Mouse (Mus musculus): ENCODE results near the gene Abhd6.
A peak's percentile ranks its signal among the peaks of the same experiment; 100 is the strongest.
"Not testable (repeated sequence)": the region's sequence is repeated elsewhere in the genome, so short reads cannot be mapped to it uniquely, and the experiment has no call there.

Gene Abhd6

DNA sequence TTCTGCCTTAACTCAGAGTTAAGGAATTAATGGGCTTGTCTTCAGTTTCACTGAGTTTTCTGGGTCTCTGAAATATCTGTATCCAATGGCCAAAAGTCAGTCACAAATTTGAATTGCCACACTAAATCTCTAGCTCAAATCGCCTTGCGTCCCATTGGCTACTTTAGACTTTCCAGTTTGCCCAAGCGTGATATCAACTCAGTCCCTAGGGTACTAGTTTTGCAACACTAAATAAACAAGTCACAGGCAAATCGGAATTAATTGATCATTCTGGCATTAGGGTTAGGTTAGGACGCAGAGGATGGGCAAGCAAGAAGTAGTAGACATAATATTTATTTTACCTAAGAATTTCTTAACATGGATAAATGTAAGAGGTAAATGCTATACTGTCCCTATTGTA is 2.5 kb upstream of the Abhd6 start:
- DNase-seq: no peak

- DNase-seq: no peak
These were observed 1.6 kb upstream of the Abhd6 start for GRCm38 (mm10) chr14:8000831-8001685.

GRCm38 (mm10) chr14:8003093-8003670 is 480 bp downstream of the Abhd6 start:
- DNase-seq: peak in 1 of 2 experiments; percentile 48

DNA sequence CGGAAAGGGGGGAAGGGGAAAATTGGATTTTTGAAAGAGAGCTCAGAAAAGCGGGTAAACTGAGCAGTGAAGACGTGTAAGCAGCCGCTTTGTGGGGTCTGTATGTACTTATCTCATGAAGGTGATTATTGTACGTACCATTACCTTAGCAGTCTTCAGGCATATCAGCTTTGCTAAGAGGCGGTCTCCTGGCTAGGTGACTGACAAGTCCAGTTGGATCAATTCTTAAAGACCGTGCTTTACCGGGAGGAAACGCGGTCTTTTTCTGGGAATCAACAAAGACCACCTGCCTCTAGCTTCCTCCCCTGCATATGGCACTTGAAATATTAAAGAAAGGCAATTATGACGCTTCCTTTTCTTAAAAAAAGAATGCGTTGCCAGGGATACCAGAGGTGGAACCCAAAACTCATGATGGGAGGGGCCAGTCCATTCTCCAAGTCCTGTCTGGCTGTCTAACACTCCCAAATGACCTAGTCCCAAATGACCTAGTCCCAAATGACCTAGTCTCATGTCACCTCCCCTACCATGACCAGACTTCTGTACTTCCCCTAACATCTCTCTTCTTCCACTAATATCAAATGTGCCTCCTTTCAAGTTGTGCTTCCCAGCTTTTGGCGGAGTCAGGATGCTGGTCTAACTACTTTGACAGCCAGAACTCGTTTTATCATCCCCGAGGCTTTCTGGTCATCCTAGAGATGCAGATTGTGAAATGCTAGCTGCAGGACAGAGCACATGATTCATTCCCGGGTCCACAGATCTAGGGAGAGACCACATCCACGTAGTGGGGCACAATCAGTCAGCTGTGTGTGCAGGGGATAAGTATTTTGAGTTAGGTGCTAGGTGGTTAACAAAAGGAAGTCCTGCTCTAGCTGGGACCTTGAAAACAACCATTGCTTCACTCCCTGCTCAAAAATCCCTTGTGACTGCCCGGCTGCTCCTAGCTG is 1.3 kb downstream of the Abhd6 start:
- DNase-seq: no peak

DNA sequence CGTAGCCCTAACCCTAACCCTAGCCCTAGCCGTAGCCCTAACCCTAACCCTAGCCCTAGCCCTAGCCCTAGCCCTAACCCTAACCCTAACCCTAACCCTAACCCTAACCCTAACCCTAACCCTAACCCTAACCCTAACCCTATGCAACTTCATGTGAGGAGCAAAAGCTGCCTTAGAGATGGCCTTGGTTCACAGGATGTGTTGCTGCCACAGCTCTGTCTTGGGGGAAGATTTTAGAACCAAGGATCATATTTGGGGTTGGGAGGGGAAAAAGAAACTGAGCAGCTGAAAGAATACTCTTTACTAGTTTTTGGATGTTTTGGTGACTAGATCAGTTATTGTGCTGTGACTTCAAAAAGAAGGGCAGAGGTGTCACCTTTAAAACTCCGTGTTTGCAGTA is 3.4 kb downstream of the Abhd6 start:
- not testable (repeated sequence) for DNase-seq

- DNase-seq: no peak
These were observed 4.4 kb downstream of the Abhd6 start for GRCm38 (mm10) chr14:8007084-8007483.

DNA sequence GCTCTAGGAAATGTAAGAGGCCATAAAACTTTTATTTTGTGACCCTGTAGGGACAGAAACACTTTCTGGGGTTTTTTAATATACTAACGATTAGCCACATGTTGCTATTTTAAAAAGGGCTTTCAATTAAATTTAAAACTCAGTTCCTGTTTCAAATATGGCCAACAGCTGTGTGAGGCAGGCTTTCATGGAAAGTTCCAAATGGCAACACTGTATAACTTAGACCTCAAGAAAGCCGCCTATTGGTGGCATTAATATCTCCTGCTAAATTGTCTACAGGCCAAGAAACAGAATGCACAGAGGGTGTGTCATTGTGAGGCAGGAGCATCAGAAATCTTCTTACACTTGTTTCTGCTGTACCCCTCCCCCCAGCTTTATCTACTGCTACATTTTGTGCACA is 4.8 kb downstream of the Abhd6 start:
- DNase-seq: no peak

- DNase-seq: no peak
These were observed 5.2 kb downstream of the Abhd6 start for GRCm38 (mm10) chr14:8007923-8008322.

DNA sequence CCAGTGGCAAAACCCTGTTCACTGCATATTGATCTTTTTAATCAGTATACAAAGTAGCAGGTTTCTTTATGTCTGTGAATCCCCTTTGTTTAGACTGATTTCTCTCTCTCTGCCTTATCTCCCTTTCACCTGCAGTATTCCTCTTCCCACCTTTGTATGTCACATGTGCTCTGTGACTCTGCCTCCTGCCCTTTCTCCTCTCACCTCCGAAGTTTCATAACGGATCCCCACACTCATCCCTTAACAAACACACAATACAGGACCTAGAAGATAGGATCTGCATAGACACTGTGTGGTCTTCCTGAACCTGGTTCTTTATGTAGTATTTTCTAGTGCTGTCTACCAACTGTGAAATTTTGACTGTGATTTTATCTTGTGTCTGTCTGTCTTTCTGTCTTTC is 8.6 kb downstream of the Abhd6 start:
- DNase-seq: no peak

DNA sequence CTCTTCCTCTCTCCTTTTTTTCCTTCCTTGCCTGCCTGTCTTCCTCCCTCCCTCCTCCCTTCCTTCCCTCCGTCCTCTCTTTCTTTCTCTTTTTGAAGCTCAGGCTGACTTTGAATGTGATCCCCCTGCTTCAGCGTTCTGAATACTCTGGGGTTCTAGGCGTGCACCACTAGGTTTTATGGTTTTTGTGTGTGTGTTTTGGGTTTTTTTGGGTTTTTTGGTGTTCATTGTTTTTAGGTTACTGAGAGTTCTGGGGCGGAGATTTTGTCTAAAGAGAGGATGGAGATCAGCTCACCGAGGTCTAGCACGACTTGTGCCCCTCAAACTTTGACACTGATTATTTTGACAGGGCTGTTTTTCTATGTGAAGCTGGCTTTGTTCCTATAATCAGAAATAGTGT is 9.2 kb downstream of the Abhd6 start:
- DNase-seq: no peak

- DNase-seq: no peak
These were observed 13.1 kb downstream of the Abhd6 start for GRCm38 (mm10) chr14:8015756-8016155.

DNA sequence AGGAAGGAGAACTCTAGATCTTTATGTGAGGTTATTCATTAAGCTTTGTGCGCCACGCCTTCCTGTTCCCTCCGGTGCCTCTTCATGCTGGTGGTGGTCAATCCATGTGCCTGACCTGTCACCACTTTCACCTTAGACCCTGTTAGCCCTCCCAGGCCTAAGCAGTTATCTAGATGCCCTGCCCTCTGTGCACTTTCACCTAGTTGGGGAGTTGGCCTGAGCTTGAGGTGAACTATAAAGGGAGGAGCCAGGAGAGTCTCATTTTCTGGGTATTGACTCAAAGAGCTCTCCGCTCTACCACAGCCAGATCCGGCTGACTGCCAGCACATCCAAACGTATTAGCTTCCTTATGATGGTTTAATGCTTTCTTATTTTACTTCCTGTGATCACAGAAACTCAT is 13.6 kb downstream of the Abhd6 start:
- peak; percentile 45 to 64 for DNase-seq

DNA sequence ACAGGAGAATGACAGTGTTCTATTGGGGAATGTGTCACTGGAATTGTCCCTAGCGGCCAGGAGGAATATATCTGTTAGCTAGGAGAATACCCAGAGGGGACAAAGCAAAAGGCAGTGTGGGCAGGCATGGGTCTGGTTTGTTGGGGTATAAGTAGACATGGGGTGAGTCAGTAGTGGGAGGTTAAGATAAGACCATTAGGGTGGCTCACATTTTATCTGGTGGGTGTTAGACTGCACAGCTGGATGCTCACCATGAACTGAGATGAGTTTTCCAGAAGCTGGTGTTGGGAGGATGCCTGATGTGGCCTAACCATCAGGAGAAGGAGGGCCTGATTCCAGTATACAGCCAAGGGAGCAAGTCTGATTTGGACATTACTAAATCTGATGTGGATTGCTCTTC is 14.2 kb downstream of the Abhd6 start:
- DNase-seq: no peak

- no peak for DNase-seq
These were observed 17.3 kb downstream of the Abhd6 start for GRCm38 (mm10) chr14:8020011-8020410.

DNA sequence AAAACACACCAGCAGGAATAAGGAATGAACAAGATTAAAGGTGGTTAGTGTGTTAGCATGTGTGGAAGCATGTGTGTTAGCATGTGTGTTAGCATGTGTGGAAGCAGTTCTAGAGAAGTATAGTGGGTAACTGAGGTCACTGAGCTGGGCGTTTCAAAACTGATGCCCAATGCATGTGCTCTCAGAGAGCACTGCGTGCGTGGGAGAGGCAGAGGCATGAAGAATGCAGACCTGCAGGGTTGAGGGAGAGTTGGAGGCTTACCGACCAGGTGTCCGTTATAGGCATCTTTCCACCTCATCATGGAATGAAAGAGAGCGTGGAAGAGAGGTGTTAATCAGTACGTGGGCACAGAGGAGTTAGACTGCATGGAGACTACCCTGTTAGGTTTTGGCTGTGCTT is 17.8 kb downstream of the Abhd6 start:
- DNase-seq: no peak

GRCm38 (mm10) chr14:8024469-8024868 is 21.8 kb downstream of the Abhd6 start:
- no peak for DNase-seq

- DNase-seq: no peak
These were observed 22.2 kb downstream of the Abhd6 start for GRCm38 (mm10) chr14:8024936-8025335.

DNA sequence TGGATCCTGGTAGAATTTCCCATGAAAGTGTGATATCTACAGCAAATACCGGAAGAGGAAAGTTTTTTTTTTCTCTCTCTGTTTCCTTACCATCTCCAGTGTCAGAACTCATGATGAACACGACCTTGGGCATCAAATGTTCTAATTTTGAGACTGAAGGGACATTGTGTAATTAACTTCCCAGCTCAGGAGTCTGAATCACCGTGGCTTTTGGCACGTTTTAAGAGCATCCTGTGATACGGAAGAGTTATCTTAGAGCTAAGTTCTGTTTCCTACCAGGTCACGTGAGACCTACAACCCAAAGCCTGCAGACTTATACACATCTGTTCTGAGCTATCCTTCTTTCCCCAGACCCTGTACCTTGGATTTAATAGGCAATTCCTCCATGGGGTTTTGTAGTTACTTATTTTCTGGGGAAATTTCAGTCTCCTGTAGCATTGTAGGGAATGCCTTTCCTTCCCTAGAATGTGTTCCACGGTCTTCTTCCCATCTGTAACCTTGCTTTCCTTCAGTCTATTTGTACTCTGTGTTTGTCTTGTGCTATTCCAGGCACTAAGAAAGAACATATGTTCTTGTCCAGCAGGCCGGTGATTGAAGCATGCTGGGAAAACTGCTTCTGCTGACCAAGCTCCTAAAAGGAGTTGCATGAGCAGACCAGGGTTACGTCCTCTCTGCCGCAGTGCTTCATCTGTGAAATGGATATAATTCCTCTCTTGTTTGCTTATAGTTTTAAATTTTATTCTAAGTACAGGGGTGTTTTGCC is 24.2 kb downstream of the Abhd6 start:
- DNase-seq: no peak

GRCm38 (mm10) chr14:8028086-8028485 is 25.4 kb downstream of the Abhd6 start:
- DNase-seq: no peak

- no peak for DNase-seq
These were observed 27.1 kb downstream of the Abhd6 start for GRCm38 (mm10) chr14:8029752-8030151.

DNA sequence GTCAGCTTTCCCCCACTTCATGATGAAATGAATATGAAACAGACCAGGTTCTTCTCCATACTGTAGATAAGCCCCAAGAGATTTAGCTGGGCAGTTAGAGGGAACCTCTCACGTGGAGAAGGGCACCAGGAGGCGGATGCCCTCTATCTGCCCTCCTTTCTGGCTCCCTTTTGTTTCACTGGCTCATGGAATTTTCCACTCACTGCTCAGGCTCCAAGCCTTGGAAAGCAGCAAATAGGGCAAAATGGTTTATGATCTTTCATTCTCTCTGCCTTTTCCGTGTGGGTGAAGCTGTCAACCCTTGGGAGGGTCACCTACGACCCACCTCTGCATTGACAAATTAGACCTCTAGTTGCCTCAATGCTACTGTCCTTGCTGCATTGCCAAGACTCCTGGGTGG is 27.8 kb downstream of the Abhd6 start:
- peak; percentile 58 to 70 for DNase-seq

DNA sequence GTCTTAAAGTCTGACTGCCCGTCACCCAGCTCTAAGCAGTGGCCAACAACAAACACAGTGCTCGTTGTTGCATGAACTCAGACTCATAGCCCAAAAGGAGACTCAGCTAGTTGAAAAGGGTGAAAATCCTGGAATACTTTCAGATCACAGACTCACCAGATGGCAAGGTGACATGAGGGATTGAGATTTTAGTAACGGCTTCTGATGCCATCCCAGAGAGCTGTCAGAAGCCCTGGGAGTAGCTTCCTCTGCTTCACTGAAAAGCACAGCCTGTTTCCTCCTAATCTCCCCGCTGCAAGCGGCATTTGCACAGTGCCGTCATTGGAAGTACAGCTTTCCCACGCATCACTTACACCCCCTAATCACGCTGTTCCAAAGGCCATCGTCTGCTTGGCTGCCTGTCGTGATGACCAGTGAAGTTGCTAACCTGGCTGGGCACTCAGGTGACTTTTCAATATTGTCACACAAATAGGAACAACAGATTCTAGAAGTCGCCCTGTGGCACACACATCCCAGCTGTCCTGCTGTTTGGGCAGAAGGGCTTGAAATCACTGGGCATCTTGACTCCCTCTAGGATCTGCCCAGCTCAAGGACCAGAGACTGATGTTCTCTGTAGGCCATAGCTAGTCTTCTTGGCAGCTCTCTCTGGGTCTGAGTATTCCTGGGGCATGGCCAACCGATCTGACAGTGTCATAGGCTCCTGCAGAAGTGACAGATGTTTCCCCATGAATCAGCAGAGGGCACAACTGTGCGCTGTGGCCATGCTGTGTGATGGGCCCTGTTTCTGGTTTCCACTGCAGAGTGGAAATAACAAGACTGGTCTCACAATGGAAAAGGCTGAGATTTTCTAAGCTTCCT is 29.6 kb downstream of the Abhd6 start:
- DNase-seq: no peak

Measured in kidney, adult 8-10 months (tissue).